Mouse (Mus musculus) small intestine, adult 2 months (tissue): ENCODE results near the gene Macrod1.

ENCODE experiments used
- CTCF ChIP-seq: fragments of 200-500 bp; IDR thresholded peaks from 2 replicates; pipeline ENCODE4 v1.5.1; 2012; ENCODE audit warnings: low read depth, mild to moderate bottlenecking, control low read depth, inconsistent platforms, low read length, moderate library complexity, mixed read lengths; ENCODE audit not compliant: insufficient replicate concordance, insufficient read length; ENCODE audit errors: extremely low read depth
- POLR2A ChIP-seq: fragments of 200-500 bp; IDR thresholded peaks from 2 replicates; pipeline ENCODE4 v1.6.1; 2012; ENCODE audit warnings: low read depth, mild to moderate bottlenecking, control low read depth, inconsistent platforms, low read length, moderate library complexity

GRCm38 (mm10) chr19:7164820-7165323, 108.3 kb downstream of the Macrod1 start:
- no peak for TF ChIP-seq POLR2A
- no peak for TF ChIP-seq CTCF
